Mouse (Mus musculus): ENCODE results near the gene Eif1ad.
"Not testable (repeated sequence)": the region's sequence is repeated elsewhere in the genome, so short reads cannot be mapped to it uniquely, and the experiment has no call there.

Eif1ad gene

DNA sequence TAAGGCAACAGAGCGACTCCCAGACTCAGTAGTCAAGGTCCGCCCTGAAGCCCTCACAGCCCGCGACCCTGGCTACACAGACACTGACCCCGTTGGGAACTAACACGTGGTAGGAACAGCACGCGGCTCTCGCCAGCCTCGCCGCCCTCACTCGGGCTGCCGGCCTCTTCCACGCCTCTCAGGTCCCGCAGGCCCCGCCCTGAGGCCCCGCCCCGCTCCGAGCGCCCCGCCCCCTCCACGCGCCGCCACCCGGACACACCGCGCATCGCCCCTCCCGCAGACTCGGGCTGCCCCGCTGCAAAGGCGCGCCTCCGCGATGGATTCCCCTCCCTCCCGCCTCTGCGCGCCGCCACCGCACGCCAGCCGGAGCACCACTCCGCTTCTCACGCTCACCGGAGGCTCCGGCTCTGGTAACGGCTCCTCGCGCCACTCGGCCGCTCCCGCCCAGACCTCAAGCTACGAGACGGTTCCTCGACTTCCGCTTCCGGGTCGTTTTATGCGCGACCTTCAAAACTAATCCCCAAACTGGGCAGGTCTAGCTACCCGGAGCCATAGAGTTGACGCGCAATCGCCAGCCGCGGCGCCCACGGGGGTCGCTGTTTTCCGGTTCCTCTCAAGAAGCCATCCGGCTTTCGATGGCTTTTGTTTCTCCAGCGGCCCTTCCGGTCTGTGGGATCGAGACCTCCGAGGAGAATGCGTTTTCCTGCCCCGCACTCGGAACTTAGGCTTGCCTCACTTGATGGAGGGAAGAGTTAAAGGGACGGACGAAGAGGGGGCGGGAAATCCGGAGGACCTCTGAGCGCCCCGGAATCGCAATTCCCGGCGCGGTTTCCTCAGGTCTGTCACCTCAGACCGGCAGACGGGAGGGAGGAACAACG is at the start of gene Eif1ad:
Gene Eif1ad (plus strand): TSS at position 567 of the 878 bp plus-strand sequence.
- DNase-seq (ENCODE audit: low read depth, low spot score), result peak; percentile 99

DNA sequence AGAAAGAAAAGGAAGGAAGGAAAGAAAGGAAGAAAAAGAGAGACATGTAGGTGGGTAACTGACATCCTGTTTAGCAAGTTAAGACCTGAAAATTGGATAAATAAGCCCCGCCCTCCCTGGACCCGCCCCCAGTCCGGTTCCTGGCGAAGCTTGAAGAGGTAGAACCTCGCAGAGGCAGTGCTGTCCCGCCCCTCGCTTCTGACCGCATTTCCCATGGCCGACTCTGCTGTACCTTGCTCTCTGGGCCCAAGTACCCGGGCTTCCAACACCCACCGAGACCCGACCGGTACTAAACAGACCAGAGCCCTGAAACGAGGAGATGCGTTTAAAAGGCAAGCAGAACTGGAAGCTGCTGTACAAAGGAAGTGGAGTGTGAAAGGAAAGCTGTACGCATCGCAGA is 42.7 kb upstream of the Eif1ad start:
- DNase-seq (ENCODE audit: low read depth, low spot score), result no peak

- DNase-seq (ENCODE audit: low read depth, low spot score), result no peak
Observed at GRCm38 (mm10) chr19:5327970-5328369, 38.6 kb upstream of the Eif1ad start.

- DNase-seq (ENCODE audit: low read depth, low spot score), result no peak
Observed at GRCm38 (mm10) chr19:5334741-5335140, 31.8 kb upstream of the Eif1ad start.

DNA sequence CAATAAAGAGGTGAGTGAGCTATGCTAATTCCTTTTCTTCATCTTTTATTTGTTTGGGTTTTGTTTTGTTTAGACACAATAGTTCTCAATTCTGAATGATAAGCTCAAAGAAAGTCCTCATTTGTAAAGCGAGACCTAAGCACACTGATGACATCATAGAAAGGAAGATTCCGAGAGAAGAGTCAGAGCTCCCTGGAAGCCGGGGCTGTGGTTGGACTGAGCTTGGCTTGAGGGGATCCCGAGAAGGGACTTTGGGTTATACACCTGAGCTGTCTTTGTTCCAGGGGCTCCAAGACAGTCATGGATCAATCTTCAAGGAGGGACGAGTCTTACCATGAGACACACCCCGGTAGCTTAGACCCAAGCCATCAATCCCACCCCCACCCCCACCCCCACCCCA is 31.1 kb upstream of the Eif1ad start, which contains the start of gene Catsper1:
Gene Catsper1 (plus strand): TSS at position 301 of the 400 bp plus-strand sequence.
- no peak for DNase-seq (ENCODE audit: low read depth, low spot score)

DNA sequence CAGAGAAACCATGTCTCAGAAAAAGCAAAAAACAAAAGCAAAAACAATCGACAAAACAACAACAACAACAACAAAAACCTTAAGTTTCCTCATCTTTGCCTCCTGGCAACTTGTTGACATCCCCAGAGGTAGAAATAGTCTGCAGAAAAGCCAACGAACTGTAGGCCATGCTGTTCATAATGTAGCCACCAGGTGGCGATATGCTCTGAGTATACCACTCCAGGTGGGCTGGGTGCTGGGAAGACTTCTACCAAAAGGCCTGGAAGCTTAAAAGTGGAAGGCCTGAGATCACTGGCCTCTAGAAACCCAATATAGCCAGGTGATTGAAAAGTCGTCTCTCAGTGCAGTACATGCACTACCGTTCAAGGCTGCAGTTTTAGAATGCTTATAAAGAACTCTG is 28.6 kb upstream of the Eif1ad start:
- peak; percentile 22 for DNase-seq (ENCODE audit: low read depth, low spot score)

DNA sequence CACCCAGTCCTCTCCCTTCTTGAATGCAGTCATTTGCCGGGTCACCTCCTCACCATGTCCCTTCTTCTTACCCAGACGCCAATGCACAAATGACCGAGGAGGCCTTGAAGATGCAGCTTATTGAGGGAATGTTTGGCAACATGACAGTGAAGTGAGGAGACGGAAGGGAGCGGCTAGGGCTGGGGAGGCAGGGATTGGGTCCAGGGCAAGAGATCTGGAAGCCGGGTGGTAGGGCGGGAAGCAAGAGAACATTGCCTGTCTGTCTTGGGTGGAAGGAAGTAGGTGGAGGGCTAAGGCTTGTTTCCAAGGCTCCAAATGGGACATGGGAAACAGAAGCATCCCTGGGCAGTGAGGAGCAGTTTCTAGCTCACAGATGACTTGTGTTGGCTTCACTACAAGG is 25.2 kb upstream of the Eif1ad start:
- no peak for DNase-seq (ENCODE audit: low read depth, low spot score)

- no peak for DNase-seq (ENCODE audit: low read depth, low spot score)
Observed at GRCm38 (mm10) chr19:5345297-5346131, 21.0 kb upstream of the Eif1ad start.

- no peak for DNase-seq (ENCODE audit: low read depth, low spot score)
Observed at GRCm38 (mm10) chr19:5348064-5348463, 18.5 kb upstream of the Eif1ad start.

- peak; percentile 34 for DNase-seq (ENCODE audit: low read depth, low spot score)
Observed at GRCm38 (mm10) chr19:5348526-5349501, 17.7 kb upstream of the Eif1ad start.

GRCm38 (mm10) chr19:5349502-5349873 is 17.1 kb upstream of the Eif1ad start, which contains the start of gene Cst6:
Gene Cst6, minus strand, starts transcription at chr19:5349574.
- not testable (repeated sequence) for DNase-seq (ENCODE audit: low read depth, low spot score)

GRCm38 (mm10) chr19:5353609-5354008 is 12.9 kb upstream of the Eif1ad start:
- DNase-seq (ENCODE audit: low read depth, low spot score), result no peak

- no peak for DNase-seq (ENCODE audit: low read depth, low spot score)
Observed at GRCm38 (mm10) chr19:5356080-5356479, 10.5 kb upstream of the Eif1ad start.

GRCm38 (mm10) chr19:5362186-5362585 is 4.4 kb upstream of the Eif1ad start:
- no peak for DNase-seq (ENCODE audit: low read depth, low spot score)

DNA sequence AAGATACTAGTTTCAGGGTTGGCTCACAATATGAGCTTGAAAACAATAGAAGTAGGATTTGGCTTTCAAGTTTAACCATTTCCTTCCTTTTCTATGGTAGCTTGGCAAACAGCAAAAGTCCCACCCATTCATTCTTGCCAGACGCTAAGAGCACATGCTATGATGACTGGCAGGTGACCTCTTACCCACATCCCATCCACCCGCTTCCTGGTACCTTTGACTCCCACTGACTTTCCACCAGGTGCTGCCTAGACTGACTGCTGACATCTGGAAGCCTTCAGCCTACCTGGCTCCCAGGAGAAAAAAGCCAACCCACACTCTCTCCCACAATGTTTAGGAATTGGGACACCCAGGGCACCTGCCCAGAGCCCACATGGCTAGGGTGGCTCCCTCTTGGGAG is 2.4 kb upstream of the Eif1ad start:
- no peak for DNase-seq (ENCODE audit: low read depth, low spot score)

- DNase-seq (ENCODE audit: low read depth, low spot score), result no peak
Observed at GRCm38 (mm10) chr19:5365751-5366150, 790 bp upstream of the Eif1ad start.

- DNase-seq (ENCODE audit: low read depth, low spot score), result no peak
Observed at GRCm38 (mm10) chr19:5367053-5367359, 465 bp downstream of the Eif1ad start, which contains the start of gene Banf1. Gene Banf1, minus strand, starts transcription at chr19:5367168.

GRCm38 (mm10) chr19:5367455-5367854 is 914 bp downstream of the Eif1ad start:
- no peak for DNase-seq (ENCODE audit: low read depth, low spot score)

GRCm38 (mm10) chr19:5370932-5371331 is 4.4 kb downstream of the Eif1ad start:
- no peak for DNase-seq (ENCODE audit: low read depth, low spot score)

DNA sequence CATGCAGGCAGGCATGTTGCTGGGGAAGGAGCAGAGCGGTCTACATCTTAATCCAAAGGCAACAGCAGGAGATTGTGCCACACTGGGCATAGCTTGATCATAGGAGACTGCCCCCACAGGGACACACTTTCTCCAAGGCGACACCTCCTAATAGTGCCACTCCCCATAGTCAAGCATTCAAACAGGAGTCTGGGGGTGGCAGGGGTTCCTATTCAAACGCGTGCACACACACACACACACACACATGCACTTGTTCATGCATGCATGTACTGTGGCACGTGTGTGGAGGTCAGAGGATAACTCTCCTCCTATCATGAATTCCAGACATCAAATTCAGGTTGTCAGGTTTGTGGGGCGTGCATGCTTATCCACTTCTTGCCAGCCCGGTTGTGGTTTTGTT is 6.2 kb downstream of the Eif1ad start:
- no peak for DNase-seq (ENCODE audit: low read depth, low spot score)

DNA sequence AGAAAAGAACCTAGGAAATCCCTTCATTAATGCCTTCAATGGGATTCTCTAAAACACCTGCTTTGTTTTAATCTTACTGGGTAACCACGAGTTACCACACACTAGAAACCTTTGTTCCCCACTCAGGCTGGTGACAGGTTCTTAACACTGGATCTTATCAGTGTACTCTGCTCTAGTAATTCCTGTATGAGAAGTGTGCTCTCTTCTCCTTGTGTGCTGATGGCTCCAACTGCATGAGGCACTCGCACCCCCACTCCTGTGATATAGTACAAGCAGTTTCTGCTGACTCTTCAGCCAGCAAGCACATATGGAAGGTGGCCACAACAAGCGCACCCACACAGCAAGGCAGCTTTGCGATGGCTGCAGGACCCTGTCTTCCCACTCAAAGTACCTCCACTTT is 7.6 kb downstream of the Eif1ad start:
- no peak for DNase-seq (ENCODE audit: low read depth, low spot score)
